Mouse (Mus musculus) adrenal gland, adult (tissue): ENCODE results near the gene Abhd18.

Experiments
- DNase-seq, 2 experiments: peaks; one replicate each; pipeline ENCODE4 v3.0.0; 2022 to 2023; ENCODE audit warnings: low spot score in 1 of 2; ENCODE audit not compliant: inconsistent age in 2 of 2

The Abhd18 gene

GRCm38 (mm10) chr3:40949903-40950600 is 103.3 kb downstream of the Abhd18 start:
- peak; percentile 74 to 88 for DNase-seq

- peak; percentile 73 to 93 for DNase-seq
These were observed 103.9 kb downstream of the Abhd18 start for GRCm38 (mm10) chr3:40950601-40951201.

DNA sequence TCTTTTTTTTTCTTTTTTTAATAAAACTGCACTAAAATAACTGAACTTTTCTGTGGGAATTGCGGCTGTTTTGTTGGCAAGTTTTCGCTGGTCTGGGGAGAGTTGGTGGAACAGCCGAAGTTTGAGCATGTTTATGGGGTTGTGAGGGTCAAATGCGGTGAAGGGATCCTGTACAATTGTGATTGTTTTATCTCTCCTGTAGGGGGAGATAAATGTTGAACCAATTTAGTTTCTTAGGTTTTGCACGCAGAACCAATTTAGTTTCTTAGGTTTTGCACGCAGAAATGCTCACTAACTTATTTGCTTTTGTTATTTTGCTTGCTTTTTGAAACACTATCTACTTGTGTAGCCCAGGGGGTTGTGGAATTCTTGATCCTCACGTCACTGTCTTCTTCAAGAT is 104.6 kb downstream of the Abhd18 start:
- DNase-seq, result peak; percentile 11 to 70

- peak; percentile 11 to 43 for DNase-seq
These were observed 105.8 kb downstream of the Abhd18 start for GRCm38 (mm10) chr3:40952606-40953005.

GRCm38 (mm10) chr3:40954792-40955191 is 108.0 kb downstream of the Abhd18 start:
- no peak for DNase-seq

DNA sequence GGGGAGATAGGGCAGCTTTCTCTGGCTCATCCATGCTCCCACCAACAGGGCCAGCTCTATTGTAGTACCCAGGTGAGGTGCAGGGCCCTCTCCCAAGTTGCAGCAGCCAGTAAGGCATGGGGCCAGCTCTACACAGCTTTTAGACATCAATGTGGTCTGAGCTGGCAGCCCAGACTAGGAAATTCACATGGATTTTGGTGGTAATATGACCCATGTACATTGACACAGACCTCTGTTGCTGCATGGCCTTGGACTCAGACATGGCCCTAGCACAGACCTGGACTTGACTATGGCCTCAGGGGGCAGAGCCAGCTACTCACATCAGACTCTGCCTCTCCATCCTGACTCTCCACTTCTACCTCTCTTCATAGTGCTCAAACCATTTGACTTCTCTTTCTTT is 112.1 kb downstream of the Abhd18 start:
- DNase-seq, result no peak

DNA sequence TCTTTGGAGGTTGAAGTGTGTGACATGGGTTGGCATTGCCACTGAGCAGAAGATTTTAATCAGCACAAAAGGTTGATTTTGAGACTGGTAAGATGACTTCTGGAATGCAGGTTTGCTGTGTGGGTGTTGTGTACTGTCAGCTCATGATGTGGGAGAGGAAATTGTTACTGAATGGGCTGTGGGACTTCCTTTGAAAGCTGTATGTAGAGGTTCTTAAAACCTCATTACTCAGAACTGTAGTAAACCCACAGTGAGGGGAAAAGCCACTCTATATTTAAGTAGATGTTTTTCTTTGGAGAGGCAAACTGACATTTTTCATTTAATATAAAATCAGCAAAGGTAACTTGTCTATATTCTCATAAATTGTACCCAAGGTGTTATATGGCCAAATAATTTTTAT is 134.0 kb downstream of the Abhd18 start:
- DNase-seq, result no peak

- DNase-seq, result no peak
These were observed 140.8 kb downstream of the Abhd18 start for GRCm38 (mm10) chr3:40987539-40987938.
